Mouse (Mus musculus) 416B (cell line): ENCODE measurements around the gene Phf10.
"Not testable (repeated sequence)": the region's sequence is repeated elsewhere in the genome, so short reads cannot be mapped to it uniquely, and the experiment has no call there.

Experiments
- DNase-seq: peaks from one replicate; pipeline ENCODE4 v3.0.0; 2011; ENCODE audit warnings: low read depth

Gene Phf10

GRCm38 (mm10) chr17:14943009-14943728 lies 17.9 kb downstream of the Phf10 start, which contains the start of the genes Wdr27 and 1600012H06Rik:
Gene Wdr27 (minus strand): TSS chr17:14943158.
Gene 1600012H06Rik (plus strand): TSS chr17:14943184.
- DNase-seq: peak; percentile 98

DNA sequence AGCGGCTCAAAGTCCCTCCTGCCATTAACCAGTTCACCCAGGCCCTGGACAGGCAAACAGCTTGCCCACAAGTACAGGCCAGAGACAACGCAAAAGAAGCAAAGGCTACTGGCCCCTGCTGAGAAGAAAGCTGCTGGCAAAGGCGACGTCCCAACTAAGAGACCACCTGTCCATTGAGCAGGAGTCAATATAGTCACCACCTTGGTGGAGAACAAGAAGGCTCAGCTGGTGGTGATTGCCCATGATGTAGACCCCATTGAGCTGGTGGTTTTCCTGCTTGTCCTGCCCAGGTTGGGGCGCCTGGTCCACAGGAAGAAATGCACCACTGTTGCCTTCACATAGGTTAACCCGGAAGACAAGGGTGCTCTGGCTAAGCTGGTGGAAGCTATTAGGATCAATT lies 18.9 kb downstream of the Phf10 start:
- not testable (repeated sequence) for DNase-seq

- DNase-seq: no peak
Observed at GRCm38 (mm10) chr17:14935841-14936605, 25.1 kb downstream of the Phf10 start.

DNA sequence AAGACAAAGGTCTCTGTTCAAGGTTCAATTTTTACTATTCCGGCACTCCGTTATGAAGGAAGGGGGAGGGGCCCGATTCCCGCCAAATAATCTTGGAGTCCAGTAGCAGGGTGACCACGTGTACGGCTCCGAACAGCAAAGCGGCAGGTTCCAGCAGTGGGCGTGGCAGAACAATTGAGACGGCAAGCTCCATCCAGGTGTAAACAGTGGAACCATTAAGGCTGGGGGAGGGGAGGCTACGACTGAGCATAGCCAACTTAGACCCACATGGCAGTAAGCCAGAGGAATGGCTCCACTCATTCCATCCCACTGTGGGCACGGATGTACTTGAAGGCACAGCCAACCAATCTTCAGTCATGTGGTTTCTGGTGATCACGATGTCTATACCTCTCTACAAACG lies 25.8 kb downstream of the Phf10 start:
- not testable (repeated sequence) for DNase-seq

DNA sequence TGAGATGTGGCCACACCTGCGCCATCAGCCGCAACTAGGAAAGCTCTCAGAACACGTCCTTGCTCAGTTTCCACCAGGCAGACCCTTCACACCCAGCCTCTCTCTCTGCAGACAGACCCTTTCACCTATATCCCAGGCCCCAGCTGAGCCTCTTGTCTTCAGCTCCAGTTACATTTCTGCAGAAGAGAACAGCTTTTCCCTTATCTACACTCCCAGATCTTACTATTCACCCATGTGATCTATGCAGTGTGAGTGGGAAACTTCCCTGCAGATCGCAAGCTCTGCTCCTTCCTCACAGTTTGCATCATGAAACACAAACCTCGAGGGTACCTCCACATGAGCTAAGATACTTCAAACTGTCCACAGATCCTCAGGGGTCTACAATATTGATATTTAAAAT lies 29.6 kb downstream of the Phf10 start:
- no peak for DNase-seq

- DNase-seq: peak; percentile 21
Observed at GRCm38 (mm10) chr17:14930697-14931096, 30.4 kb downstream of the Phf10 start.

DNA sequence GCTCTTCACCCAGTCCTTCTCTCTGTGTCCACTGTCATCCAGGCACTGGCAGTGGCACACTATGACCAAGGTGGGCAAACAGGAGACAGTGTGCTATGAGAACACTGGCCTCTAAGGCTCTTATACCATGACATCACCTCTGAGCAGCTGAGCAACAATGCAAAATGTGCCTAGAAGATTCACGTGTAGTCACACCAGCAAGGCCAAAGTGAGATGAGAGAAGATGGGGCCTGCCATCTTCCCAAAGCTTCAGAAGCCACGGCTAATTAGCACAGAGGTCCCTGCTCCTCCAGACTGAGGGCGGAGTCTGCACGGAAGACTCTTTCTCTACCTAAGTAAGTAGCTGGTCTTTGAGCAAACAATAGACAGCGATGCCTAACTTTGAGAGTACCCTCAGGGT lies 32.4 kb downstream of the Phf10 start:
- no peak for DNase-seq

DNA sequence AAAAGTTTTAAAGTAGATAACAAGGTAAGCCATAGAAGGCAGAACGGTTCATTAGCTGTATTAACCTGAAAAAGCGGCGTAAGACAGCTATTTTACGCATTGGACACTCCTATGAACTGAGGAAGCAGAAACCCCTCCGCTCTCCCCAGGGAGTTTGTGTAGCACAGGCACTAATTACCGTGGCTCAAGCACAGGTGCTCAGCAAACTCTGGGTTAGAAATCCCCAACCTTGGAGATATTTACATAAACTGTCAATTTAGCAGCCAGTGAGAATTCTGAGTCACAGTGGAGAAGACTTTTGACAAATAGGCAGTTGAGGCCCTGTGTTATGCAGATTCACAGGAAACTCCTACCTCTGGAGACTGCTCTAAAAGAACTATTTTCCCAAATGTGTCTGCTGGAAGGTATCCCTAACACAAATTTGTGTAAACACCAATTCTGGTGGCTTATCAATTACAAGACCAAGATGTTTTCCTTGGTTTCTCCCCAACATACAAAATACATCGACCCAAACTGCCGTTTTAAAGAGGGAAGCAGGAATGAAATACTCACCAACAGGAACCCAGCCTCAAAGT lies 33.3 kb downstream of the Phf10 start:
- DNase-seq: no peak

GRCm38 (mm10) chr17:14921582-14921981 lies 39.5 kb downstream of the Phf10 start:
- DNase-seq: no peak

- no peak for DNase-seq
Observed at GRCm38 (mm10) chr17:14917866-14918265, 43.2 kb downstream of the Phf10 start.

DNA sequence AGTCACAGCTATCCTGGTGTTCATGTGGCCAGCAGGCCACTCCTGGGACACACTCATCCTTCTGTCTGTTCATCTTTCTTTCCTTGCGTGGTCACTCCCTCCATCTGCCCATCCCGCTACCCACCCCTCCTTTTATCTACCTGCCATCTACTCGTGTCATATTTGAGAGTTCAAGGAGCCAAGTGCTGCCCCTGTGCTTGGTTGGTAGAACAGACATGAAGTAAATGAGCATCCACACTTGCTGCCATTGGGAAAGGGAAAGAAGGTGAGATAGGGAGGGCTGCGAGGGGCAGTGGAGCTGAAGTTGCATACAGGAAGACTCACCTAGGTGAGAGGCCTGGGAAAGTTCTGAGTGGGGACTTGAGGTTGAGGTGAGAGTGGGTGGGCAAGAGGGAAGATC lies 46.7 kb downstream of the Phf10 start:
- no peak for DNase-seq

- DNase-seq: no peak
Observed at GRCm38 (mm10) chr17:14912981-14913380, 48.1 kb downstream of the Phf10 start.

GRCm38 (mm10) chr17:14912420-14912819 lies 48.7 kb downstream of the Phf10 start:
- DNase-seq: peak; percentile 43

DNA sequence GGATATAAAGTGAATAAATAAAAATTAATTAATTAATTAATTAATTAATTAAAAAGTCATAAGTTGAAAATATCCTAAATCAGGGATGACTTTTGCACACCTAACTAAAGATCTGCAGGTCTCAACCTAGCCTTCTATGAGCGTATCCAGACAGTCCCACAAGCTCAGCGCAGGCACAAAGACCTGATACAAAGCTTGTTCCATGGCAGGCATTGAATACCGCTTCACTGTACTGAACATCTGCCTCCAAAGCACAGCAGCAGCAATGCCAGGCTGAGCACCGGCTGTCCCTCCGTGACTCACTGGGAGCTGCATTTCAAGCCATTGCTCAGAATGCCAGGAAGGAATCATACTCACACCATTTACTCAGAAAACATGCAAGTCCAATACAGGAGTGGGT lies 50.3 kb downstream of the Phf10 start:
- no peak for DNase-seq

GRCm38 (mm10) chr17:14909331-14909730 lies 51.7 kb downstream of the Phf10 start:
- DNase-seq: no peak

DNA sequence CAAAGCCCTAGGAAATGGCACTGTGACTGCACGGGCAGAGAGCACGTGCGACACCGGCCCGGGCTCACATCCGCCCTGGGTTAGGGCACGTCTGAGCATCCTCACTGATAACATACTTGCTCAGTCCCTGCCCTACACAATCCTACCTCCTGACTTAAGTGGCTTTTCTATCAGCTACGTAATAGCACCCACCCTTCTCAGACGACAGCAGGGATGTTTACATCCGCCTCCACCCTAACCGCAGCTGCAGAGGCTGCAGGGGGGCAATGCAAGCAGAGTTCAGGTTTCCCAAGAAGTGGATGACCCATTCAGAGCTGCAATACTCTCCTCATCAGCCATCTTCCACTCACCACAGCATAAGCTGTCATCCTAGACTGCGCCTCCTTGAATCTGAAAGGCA lies 53.9 kb downstream of the Phf10 start:
- no peak for DNase-seq

DNA sequence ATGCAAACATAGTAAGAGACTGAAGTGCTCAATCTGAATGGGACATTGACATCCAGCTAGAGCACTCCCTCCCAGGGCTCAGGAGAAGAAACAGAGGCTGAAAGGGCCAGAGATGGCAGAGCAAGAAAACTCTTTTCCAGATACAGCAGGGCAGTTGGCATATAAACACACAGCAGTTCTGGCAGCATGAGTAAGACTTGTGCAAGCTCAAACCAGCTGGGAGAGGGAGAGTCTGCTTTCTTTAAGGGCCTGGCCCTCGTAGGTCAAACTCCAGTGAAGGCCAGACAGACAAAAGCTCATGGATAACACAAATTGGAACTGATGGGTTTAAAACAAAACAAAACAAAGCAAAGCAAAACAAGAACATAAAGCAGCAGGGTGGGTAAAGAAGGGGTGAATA lies 54.5 kb downstream of the Phf10 start:
- no peak for DNase-seq

DNA sequence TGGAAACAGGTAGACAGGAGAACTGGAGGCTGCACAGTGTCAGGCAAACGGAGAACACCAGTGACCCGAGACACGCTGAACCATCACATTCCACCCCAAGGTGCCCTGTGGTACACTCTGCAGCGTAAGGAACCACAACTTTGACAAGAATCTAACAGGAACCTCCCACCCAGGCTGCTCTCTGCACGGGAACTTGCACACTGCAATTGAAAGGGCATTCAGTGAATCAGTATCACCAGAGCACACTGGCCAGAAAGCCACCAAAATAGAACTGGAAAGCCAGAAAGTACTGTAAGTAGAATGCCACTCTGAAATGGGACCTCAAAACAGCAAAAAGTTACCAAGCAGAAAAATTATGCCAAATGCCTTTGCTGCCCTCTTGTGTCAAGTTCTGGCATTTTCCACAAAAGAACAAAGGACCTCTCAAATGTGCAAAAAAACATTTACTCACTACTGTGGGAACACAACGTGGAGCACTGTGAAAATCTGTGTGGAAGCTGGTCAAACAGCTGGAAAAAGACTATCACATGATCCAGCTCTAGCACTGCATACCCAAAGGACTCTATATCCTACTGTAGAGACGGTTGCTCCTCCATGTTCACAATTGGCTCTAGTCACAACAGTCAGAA lies 56.3 kb downstream of the Phf10 start:
- peak; percentile 65 for DNase-seq

- DNase-seq: no peak
Observed at GRCm38 (mm10) chr17:14904206-14904605, 56.9 kb downstream of the Phf10 start.

DNA sequence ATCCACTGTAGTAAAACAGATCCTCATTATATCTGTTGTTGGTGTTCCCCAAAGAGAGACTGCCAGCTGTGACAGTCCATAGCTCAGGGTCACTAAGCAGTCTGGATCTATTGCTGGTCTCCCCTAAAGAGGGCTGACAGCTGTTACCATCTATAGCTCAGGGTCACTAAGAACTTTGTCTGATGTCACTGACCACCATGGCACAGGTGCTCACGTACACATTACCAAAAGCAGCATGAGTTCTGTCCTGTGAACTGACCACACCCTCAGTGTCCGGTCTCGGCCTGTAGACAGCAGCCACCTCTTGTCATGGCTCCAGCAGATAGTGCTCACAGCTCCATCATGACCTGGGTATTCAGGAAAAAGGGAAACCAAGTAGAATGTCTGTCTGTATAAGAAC lies 57.9 kb downstream of the Phf10 start:
- no peak for DNase-seq

GRCm38 (mm10) chr17:14898972-14899371 lies 62.1 kb downstream of the Phf10 start:
- no peak for DNase-seq

- not testable (repeated sequence) for DNase-seq
Observed at GRCm38 (mm10) chr17:14895058-14895457, 66.0 kb downstream of the Phf10 start.
